Mouse (Mus musculus) heart, adult 11 months (tissue): ENCODE data around the gene Mettl7a1.
"Not testable (repeated sequence)": the region's sequence is repeated elsewhere in the genome, so short reads cannot be mapped to it uniquely, and the experiment has no call there.

Experiments used
- DNase-seq: peaks from one replicate; pipeline ENCODE4 v3.0.0; 2022

Gene Mettl7a1

GRCm38 (mm10) chr15:100346761-100347160 is 42.8 kb downstream of the Mettl7a1 start:
- no peak for DNase-seq

- DNase-seq: no peak
Observed at GRCm38 (mm10) chr15:100349496-100349895, 45.6 kb downstream of the Mettl7a1 start.

DNA sequence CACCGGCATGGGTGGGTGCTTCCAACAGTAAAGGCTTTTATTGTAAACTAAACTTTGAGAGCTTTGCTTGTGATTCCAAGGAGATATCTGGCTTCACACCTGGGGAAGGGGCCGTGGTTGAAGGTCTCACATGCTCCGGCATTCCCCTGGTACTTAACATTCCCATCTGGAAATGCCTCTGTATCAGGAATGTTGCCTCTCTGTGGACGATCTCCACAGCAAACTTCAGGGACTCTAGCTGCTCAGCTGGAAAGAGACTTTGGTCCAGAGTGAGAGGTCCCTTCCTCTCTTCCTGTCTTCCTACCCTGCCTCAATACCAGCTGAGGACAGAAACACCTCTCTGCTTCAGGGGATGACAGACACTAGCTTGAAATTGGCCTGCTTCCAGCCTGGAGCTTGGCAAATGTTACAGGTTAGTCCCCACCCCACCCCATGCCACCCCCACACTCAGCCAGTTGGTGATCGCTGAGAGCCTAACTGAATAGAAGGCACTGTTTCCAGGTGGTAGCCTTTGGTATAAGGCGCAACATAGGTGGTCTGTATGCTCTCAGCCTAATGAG is 47.6 kb downstream of the Mettl7a1 start:
- no peak for DNase-seq

DNA sequence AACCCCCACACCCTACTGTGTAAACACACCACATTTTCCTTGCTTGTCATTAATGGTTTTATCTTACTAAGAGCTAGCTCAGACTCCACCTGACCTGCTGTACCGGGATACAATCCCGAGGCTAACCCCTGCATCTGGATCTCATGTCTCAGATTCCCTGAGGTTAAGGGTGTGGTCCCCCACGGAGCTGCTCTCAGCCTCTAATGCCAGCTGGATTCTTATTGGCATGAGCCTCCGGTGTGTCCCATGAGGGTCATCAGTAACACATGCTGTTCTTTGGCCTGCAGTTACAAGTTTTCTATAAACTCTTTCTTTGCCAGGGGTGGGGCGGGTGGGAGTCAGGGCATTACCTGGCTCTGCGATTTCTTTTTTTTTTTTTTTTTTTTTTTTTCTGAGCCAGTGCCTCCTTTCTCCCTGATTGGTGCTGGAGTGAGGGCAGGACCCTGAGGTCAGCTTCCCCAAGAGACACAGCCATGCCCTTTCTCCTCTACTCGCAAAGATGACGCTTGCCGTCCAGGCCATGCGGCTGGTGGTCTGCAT is 48.8 kb downstream of the Mettl7a1 start, which contains the start of the genes Methig1 and Mettl7a2:
Gene Methig1 (plus strand): TSS at position 439 of the 540 bp plus-strand sequence.
Gene Mettl7a2 (plus strand): TSS at position 490 of the 540 bp plus-strand sequence.
- DNase-seq: no peak

DNA sequence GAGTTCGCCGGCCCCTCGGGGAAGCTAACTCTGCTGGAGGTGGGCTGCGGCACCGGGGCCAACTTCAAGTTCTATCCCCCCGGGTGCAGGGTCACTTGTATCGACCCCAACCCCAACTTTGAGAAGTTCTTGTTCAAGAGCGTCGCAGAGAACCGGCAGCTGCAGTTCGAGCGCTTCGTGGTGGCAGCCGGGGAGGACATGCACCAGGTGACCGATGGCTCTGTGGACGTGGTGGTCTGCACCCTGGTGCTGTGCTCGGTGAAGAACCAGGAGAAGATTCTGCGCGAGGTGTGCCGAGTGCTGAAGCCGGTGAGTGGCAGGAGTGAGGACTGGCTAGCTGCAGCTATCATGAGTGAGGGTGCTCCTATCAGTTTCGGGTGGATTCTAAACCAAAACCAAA is 49.5 kb downstream of the Mettl7a1 start:
- DNase-seq: not testable (repeated sequence)

DNA sequence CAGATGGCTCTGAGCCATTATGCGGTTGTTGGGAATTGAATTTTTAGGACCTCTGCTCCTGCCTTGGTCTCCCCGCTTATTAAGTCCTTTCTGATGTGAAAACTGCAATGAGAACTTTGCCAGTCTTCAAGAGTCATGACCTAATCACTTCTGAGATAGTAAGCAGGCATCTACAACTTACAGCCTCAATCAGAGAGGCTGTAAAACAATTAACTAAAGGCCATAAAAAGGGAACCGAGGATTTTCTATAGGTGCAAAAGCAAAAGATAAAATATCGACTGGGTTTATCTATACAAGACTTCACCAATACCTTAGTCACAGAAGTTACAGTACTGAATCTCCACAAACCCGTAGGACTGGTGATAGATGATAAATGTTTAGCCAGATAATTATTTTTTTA is 51.9 kb downstream of the Mettl7a1 start:
- no peak for DNase-seq

GRCm38 (mm10) chr15:100364242-100364641 is 60.3 kb downstream of the Mettl7a1 start, which contains the start of gene Higd1c:
Higd1c (plus strand) TSS chr15:100364542.
- DNase-seq: peak; percentile 70

DNA sequence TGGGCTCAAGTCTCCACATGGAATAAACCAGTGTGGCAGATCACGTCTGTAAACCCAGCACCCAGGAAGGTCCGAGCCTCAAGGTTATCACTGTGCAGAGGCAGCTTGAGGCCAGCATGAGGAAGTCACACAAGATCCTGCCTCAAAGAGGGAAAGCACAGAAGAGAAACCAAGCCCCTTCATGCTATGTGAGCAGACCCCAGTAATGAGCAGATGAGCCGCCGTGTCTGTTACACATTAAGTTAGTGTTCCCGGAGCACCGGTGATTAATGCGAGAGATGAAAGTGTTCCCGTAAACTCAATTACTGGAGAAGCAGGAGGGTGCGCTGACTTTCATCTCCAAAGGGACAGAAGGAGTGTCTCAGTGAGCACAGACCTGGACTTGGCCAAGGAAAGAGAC is 62.0 kb downstream of the Mettl7a1 start:
- peak; percentile 80 for DNase-seq

DNA sequence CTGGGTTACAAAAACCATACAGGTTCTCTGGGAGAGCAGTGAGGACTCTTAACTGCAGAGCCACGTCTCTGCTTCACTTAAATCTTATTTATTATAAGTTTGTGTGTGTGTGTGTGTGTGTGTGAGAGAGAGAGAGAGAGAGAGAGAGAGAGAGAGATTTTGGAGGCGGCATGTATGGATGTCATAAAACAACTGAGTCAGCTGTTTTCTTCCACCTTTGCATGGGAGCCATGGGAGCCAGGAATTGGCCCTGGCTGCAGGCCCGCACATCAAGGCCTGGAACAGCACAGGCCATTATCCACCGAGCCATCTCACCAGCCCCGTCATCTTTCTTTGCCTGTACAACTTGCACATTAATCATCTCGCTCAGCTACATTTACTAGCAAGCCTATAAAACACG is 63.2 kb downstream of the Mettl7a1 start:
- peak; percentile 31 for DNase-seq

GRCm38 (mm10) chr15:100375066-100375465 is 71.1 kb downstream of the Mettl7a1 start:
- DNase-seq: no peak

- DNase-seq: not testable (repeated sequence)
Observed at GRCm38 (mm10) chr15:100377847-100378505, 74.0 kb downstream of the Mettl7a1 start.
